Mouse (Mus musculus): ENCODE measurements at regions not wholly inside any gene's neighbourhood (a gene's known extent, or its start where the extent isn't known, plus 50 kb on each side); places are given as distances from the start of the nearest gene placed in this dataset.

DNA sequence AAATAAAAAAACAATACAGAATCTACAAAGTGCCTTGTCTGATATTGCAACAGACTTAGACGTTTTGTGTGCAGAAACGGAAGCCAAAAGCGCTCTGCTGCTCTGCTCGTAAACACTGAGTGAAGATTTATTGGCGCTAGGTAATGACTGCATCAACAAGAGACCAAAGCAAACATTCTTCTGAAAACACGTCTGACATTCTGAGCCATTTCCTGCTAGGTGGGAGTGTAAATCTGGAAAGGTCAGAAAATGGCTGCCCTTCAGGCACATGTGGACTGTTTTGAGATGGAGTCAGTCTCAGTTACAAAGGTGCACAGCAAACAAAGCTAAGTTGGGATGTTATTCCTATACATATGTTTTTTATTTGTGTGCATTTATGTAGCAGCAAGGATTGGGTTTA is 192.6 kb downstream of the Olfm4 start:
- H3K36me3 ChIP-seq (replicated peaks), result no peaks in the 10 kb centered on the region
- peaks cover 8% of the 10 kb centered on the region for H3K4me1 ChIP-seq
- WGBS, result 75% methylated on average over 6 of the region's 6 CpGs
- no peak overlapping the region for H3K27ac ChIP-seq
- no peak overlapping the region for H3K4me3 ChIP-seq (replicated peaks)
- no peak overlapping the region for H3K9ac ChIP-seq
- no peak overlapping the region for H3K4me2 ChIP-seq
- H3K27me3 ChIP-seq, result no peaks in the 10 kb centered on the region
- ATAC-seq (ENCODE audit: low FRiP score), result no peak
- H3K9me3 ChIP-seq, result no peaks in the 10 kb centered on the region

- no peak for ATAC-seq (ENCODE audit: low FRiP score)
- 27% methylated on average over 2 of the region's 2 CpGs for WGBS
These were observed 211.2 kb downstream of the Olfm4 start for GRCm38 (mm10) chr14:80195041-80195440.

GRCm38 (mm10) chr14:80212916-80213315 is 229.0 kb downstream of the Olfm4 start:
- no peaks in the 10 kb centered on the region for H3K9me3 ChIP-seq
- no peak overlapping the region for H3K9ac ChIP-seq
- no peak overlapping the region for H3K4me3 ChIP-seq (replicated peaks)
- H3K36me3 ChIP-seq (replicated peaks), result no peaks in the 10 kb centered on the region
- H3K27me3 ChIP-seq, result peaks cover 4% of the 10 kb centered on the region
- H3K4me2 ChIP-seq, result no peak overlapping the region
- peaks cover 3% of the 10 kb centered on the region for H3K4me1 ChIP-seq
- ATAC-seq (ENCODE audit: low FRiP score), result peak; percentile 83
- no peak overlapping the region for H3K27ac ChIP-seq
- WGBS, result 30% methylated on average over 2 of the region's 2 CpGs

More at GRCm38 (mm10) chr14:80195041-80195440, 211.2 kb downstream of the Olfm4 start:
- no peak overlapping the region for H3K4me2 ChIP-seq
- no peaks in the 10 kb centered on the region for H3K9me3 ChIP-seq
- no peaks in the 10 kb centered on the region for H3K27me3 ChIP-seq
- peaks cover 4% of the 10 kb centered on the region; the same call in 1 of the 2 replicates for H3K4me1 ChIP-seq
- H3K27ac ChIP-seq, result no peak overlapping the region
- no peaks in the 10 kb centered on the region for H3K36me3 ChIP-seq (replicated peaks)
- H3K4me3 ChIP-seq (replicated peaks), result no peak overlapping the region
- H3K9ac ChIP-seq, result no peak overlapping the region

GRCm38 (mm10) chr14:80213666-80214065 is 229.8 kb downstream of the Olfm4 start:
- Histone ChIP-seq H3K4me1 (peaks cover 3% of the 10 kb centered on the region), H3K27me3 (peaks cover 4% of the 10 kb centered on the region), H3K4me2 (no peak overlapping the region), H3K9ac (no peak overlapping the region), H3K36me3 (replicated peaks) (no peaks in the 10 kb centered on the region), H3K4me3 (replicated peaks) (no peak overlapping the region), H3K9me3 (no peaks in the 10 kb centered on the region), H3K27ac (no peak overlapping the region)
- WGBS, result 47% methylated on average over 9 of the region's 9 CpGs
- no peak for ATAC-seq (ENCODE audit: low FRiP score)

- Histone ChIP-seq H3K27ac (no peak overlapping the region), H3K36me3 (replicated peaks) (no peaks in the 10 kb centered on the region), H3K27me3 (peaks cover 4% of the 10 kb centered on the region), H3K4me2 (no peak overlapping the region), H3K9me3 (no peaks in the 10 kb centered on the region), H3K4me3 (replicated peaks) (no peak overlapping the region), H3K9ac (no peak overlapping the region), H3K4me1 (peaks cover 3% of the 10 kb centered on the region)
- 17% methylated on average over 6 of the region's 6 CpGs for WGBS
- ATAC-seq (ENCODE audit: low FRiP score), result peak; percentile 63
These were observed 232.2 kb downstream of the Olfm4 start for GRCm38 (mm10) chr14:80215960-80216552.

DNA sequence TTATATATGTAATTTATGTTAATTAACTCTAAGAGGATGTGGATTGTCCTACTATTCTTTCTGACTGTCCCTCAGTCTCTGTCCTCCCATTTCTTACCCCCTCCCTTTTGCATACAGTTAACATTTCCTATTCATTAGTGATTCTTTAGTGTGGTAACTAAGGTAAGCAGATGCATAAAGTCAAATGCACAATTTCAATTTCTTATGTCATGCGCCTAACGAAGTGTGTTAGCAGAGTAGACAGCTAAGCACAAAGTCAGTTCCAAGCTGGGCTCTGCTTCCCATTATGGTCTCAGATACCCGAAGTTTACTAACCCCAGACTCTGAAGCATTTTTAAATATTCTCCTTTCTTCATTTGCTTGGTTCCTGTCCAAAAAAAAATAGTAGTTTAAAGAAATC is 248.2 kb downstream of the Olfm4 start:
- WGBS, result 88% methylated on average over 3 of the region's 3 CpGs
- no peak overlapping the region for H3K27ac ChIP-seq
- H3K27me3 ChIP-seq, result no peaks in the 10 kb centered on the region
- ATAC-seq (ENCODE audit: low FRiP score), result no peak
- H3K36me3 ChIP-seq (replicated peaks), result no peaks in the 10 kb centered on the region
- no peak overlapping the region for H3K4me2 ChIP-seq
- H3K9ac ChIP-seq, result no peak overlapping the region
- no peaks in the 10 kb centered on the region for H3K4me1 ChIP-seq
- H3K4me3 ChIP-seq (replicated peaks), result no peak overlapping the region
- no peaks in the 10 kb centered on the region for H3K9me3 ChIP-seq

GRCm38 (mm10) chr14:80232976-80233375 is 249.1 kb downstream of the Olfm4 start:
- 64% methylated on average over 3 of the region's 3 CpGs for WGBS
- H3K4me1 ChIP-seq, result no peaks in the 10 kb centered on the region
- H3K9me3 ChIP-seq, result no peaks in the 10 kb centered on the region
- H3K9ac ChIP-seq, result no peak overlapping the region
- no peaks in the 10 kb centered on the region for H3K27me3 ChIP-seq
- no peak for ATAC-seq (ENCODE audit: low FRiP score)
- no peak overlapping the region for H3K4me2 ChIP-seq
- no peak overlapping the region for H3K27ac ChIP-seq
- H3K36me3 ChIP-seq (replicated peaks), result no peaks in the 10 kb centered on the region
- no peak overlapping the region for H3K4me3 ChIP-seq (replicated peaks)

- Histone ChIP-seq H3K27ac (no peak overlapping the region), H3K4me2 (no peak overlapping the region), H3K36me3 (replicated peaks) (no peaks in the 10 kb centered on the region), H3K4me3 (replicated peaks) (no peak overlapping the region), H3K9ac (no peak overlapping the region), H3K27me3 (no peaks in the 10 kb centered on the region), H3K9me3 (no peaks in the 10 kb centered on the region), H3K4me1 (no peaks in the 10 kb centered on the region)
- ATAC-seq (ENCODE audit: low FRiP score), result no peak
These were observed 253.3 kb downstream of the Olfm4 start for GRCm38 (mm10) chr14:80237136-80237535.

- no peaks in the 10 kb centered on the region for H3K4me1 ChIP-seq
- no peak for ATAC-seq (ENCODE audit: low FRiP score)
- H3K4me3 ChIP-seq (replicated peaks), result no peak overlapping the region
- no peaks in the 10 kb centered on the region for H3K36me3 ChIP-seq (replicated peaks)
- no peak overlapping the region for H3K27ac ChIP-seq
- no peak overlapping the region for H3K9ac ChIP-seq
- H3K27me3 ChIP-seq, result no peaks in the 10 kb centered on the region
- H3K4me2 ChIP-seq, result no peak overlapping the region
- 81% methylated on average over 2 of the region's 2 CpGs for WGBS
- no peaks in the 10 kb centered on the region for H3K9me3 ChIP-seq
These were observed 253.7 kb downstream of the Olfm4 start for GRCm38 (mm10) chr14:80237552-80237951.

DNA sequence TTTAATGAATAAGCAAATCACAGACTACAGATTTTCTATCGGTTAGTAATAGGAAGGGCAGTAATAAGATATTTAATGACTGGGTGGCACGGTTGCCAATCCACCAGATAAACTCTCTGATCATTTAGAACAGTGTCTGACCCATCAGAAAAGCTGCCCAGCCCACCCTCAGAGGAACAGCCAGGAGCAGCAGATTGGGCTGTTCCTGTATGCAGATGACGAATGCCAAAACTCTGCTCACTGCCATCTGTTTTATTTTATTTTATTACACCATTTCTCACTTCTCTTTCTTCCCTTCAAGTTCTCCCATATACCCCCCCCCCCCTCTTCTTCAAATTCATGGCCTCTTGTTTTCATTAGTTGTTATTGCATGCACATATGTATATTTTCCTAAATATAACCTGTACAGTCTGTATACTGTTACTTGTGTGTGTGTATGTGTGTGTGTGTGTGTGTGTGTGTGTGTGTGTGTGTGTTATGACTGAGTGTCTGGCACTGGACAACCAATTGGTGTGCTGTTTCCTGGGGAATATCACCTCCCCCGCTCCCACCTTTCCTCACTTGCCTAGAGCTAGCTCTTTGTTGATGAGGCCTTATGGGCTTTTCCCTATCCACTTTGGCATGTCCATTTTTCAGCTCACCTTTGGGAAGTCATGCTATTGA is 260.9 kb downstream of the Olfm4 start:
- Histone ChIP-seq H3K9ac (no peak overlapping the region), H3K36me3 (replicated peaks) (no peaks in the 10 kb centered on the region), H3K27ac (no peak overlapping the region), H3K9me3 (no peaks in the 10 kb centered on the region), H3K4me2 (no peak overlapping the region), H3K4me3 (replicated peaks) (no peak overlapping the region), H3K4me1 (no peaks in the 10 kb centered on the region), H3K27me3 (no peaks in the 10 kb centered on the region)
- 86% methylated on average over 4 of the region's 4 CpGs for WGBS
- no peak for ATAC-seq (ENCODE audit: low FRiP score)

GRCm38 (mm10) chr14:80247575-80247974 is 263.7 kb downstream of the Olfm4 start:
- no peak for ATAC-seq (ENCODE audit: low FRiP score)
- Histone ChIP-seq H3K9me3 (no peaks in the 10 kb centered on the region), H3K36me3 (replicated peaks) (no peaks in the 10 kb centered on the region), H3K9ac (no peak overlapping the region), H3K4me2 (no peak overlapping the region), H3K4me3 (replicated peaks) (no peak overlapping the region), H3K4me1 (no peaks in the 10 kb centered on the region), H3K27ac (no peak overlapping the region), H3K27me3 (no peaks in the 10 kb centered on the region)
- 93% methylated on average over 2 of the region's 2 CpGs for WGBS

DNA sequence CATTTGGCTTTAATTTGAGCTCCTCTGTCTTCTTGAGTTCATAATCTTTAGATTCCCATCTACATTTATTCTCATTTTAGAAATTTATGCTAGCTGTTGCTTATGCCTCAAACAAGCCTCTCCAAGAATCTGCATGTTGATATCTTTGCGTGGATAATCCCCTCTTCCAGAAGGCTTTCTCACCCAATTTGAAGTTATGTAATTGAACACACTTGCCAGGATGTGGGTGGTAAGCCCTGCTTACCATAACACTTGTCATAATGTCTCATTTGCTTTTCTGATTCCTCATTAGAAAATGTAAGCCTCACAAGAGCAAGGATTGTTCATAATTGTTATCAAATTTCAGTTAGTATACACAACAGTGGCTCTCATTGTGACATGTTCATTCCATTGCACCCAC is 266.0 kb downstream of the Olfm4 start:
- Histone ChIP-seq H3K9ac (no peak overlapping the region), H3K9me3 (no peaks in the 10 kb centered on the region), H3K4me2 (no peak overlapping the region), H3K36me3 (replicated peaks) (no peaks in the 10 kb centered on the region), H3K4me3 (replicated peaks) (no peak overlapping the region), H3K27ac (no peak overlapping the region), H3K27me3 (no peaks in the 10 kb centered on the region), H3K4me1 (no peaks in the 10 kb centered on the region)
- ATAC-seq (ENCODE audit: low FRiP score), result no peak
- WGBS, result 77% methylated on average over 1 of the region's 1 CpGs

- Histone ChIP-seq H3K27me3 (no peaks in the 10 kb centered on the region), H3K9me3 (no peaks in the 10 kb centered on the region), H3K4me2 (no peak overlapping the region), H3K9ac (no peak overlapping the region), H3K4me3 (replicated peaks) (no peak overlapping the region), H3K27ac (no peak overlapping the region), H3K36me3 (replicated peaks) (no peaks in the 10 kb centered on the region), H3K4me1 (no peaks in the 10 kb centered on the region)
- 50% methylated on average over 3 of the region's 3 CpGs for WGBS
- no peak for ATAC-seq (ENCODE audit: low FRiP score)
These were observed 273.2 kb downstream of the Olfm4 start for GRCm38 (mm10) chr14:80257086-80257485.
